Mouse (Mus musculus): ENCODE results near the gene Klf15.

DNA sequence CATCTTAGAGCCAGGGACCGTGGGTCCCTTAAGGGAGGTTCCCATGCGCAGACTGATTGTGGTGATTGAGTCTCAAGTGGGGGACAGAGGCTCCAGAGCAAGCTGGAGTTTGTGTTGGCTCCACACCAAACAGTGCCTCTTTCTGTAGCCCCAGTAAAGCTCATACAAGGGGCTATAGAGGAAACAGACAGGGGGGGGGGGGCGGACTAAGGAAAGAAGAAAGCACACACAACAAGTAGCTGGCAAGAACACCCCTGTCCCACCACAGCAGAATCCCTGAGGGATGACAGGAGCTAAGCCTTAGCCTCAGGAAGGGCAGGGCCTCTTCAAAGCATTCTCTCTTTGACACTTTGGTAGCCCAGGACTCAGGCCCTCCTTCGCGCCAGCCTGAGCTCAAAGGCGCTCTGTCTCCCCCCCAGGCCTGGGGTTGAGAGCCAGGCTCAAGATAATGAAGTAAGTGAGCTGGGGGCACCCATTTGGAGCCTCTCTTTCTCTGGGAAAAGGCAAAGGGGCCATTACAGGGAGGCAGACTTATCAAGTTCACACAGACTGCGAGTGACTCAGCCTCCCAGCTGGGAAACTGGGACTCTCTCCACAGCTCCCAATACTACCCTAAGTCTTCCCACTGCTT is 33.0 kb downstream of the Klf15 start:
- TF ChIP-seq EP300 (IDR thresholded peaks at IDR 0.05; ENCODE audit: low read depth): no peak
- TF ChIP-seq CTCF (IDR thresholded peaks at IDR 0.05; ENCODE audit: low read depth): no peak

All from liver, embryonic 14.5 days (tissue).